Mouse (Mus musculus) cerebellum, postnatal 10 days (tissue): ENCODE measurements around the gene Pnn.

ENCODE experiments used
- DNase-seq, 2 experiments: peaks; one replicate each; pipeline ENCODE4 v3.0.0; 2021; ENCODE audit warnings: mixed read lengths in 2 of 2

The Pnn gene

GRCm38 (mm10) chr12:59076996-59077395 lies 10.3 kb downstream of the Pnn start:
- no peak for DNase-seq

- DNase-seq = no peak
These were observed 11.2 kb downstream of the Pnn start for GRCm38 (mm10) chr12:59077883-59078282.

GRCm38 (mm10) chr12:59080461-59080860 lies 13.8 kb downstream of the Pnn start:
- DNase-seq = no peak

GRCm38 (mm10) chr12:59084446-59084845 lies 17.8 kb downstream of the Pnn start:
- DNase-seq = no peak

DNA sequence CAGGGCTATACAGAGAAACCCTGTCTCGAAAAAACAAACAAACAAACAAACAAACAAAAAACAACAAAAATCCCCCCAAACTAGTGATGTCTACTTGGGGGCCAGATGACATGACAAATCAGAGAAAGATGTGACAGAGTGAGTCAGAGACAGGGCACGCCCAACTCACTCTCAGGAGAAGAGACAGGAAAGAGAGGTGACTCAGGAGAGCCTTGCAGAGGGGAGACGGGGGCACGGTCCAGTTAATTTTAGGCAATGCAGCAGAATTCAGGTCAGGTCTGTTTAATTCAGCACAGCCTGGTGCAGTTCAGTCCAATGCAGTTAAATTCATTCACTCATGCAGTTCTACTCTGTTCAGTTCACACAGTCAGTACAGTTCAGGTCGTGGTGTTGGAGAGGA lies 19.5 kb downstream of the Pnn start:
- no peak for DNase-seq

DNA sequence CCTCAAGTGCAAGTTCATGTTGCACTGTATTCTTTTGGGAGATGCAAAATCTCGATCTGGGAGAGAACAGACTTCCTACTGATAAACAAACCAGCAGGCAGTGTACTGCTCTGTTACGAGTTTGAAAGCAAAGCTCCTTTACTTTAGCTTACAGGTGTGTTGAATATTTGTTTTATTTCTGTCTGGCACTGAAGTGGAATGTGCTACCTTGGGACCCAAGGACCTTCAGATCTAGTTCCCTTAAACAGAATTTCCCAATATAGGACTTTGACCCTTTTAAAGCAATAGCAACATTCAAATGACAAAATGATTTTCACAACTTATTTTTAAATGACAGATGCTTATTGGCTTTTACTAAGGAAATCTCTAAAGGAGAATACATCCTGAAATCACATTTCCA lies 26.9 kb downstream of the Pnn start:
- DNase-seq = no peak

- DNase-seq = no peak
These were observed 28.7 kb downstream of the Pnn start, which contains the start of gene Mia2 for GRCm38 (mm10) chr12:59095104-59096025. TSS of gene Mia2 (plus strand) at chr12:59095799.

DNA sequence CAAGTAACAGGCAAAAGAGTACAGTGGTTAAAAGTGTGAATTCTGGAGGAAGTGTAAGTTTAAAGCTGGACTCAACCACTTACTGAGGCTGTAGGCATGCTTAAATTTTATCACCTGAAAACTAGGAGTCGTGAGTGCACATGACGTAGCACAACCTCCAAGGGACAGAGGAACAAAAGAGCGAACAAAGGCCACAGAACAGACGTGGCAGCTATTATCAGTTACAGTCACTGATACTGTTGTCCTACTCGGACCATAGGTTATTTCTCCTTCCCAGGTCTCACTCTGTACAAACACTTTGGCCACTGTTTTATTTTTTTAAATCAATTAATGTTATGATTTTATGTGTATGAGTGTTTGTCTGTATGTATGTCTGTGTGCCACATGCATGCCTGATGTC lies 38.1 kb downstream of the Pnn start:
- no peak for DNase-seq

- DNase-seq = no peak
These were observed 39.2 kb downstream of the Pnn start for GRCm38 (mm10) chr12:59105914-59106313.

- no peak for DNase-seq
These were observed 39.8 kb downstream of the Pnn start for GRCm38 (mm10) chr12:59106491-59106890.

DNA sequence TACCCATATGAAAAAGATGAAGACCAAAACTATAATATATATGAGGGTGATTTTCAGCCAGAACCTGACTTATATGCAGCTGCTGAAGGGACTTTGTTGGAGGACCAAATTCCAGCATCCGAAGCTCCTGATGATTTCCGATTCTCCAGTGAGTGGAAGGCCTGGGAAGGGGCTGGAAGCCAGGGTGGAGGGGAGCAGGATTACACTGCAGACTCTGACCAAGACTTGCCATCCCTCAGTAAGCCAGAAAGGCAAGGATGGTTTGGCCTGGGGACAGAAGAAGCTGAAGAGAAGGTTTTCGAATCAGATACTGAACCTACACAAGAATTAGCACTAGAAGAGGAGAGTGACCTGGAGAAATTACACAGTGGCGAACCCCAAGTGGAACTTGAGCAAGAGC lies 41.2 kb downstream of the Pnn start:
- DNase-seq = no peak

DNA sequence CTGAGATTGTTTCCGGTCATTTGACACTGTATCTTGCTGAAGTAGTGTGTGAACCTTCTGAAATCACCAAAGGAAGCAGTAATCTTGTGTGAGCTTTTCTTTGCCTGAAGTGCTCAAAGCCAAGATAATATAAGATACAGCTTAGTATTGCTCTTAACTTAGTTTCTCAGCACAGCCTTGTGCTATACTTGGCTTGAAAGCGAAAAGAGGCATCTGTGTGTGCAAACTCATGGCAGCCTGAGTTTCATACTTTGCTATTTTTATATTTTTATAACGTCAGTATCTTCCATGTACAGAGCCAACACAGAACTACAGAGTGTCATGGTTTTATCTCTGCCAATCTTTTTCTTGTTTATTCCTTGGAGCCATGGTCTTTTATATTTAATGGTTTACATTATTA lies 50.5 kb downstream of the Pnn start:
- DNase-seq = no peak
